Mouse (Mus musculus) kidney, adult 2 months (tissue): ENCODE data around the gene Ubac2. TPM values are rescaled to one million over a fixed set of nuclear protein-coding genes. Genes with fewer than 3 reads are reported as not detected.

Experiments used
- DNase-seq: peaks from one replicate; pipeline ENCODE4 v3.0.0; 2021
- H3K27ac ChIP-seq: fragments of 200-500 bp; 2 replicates; pipeline ENCODE4 v1.5.1; 2012; ENCODE audit warnings: low read depth, low read length, control low read depth, inconsistent platforms; ENCODE audit not compliant: insufficient read depth
- H3K27me3 ChIP-seq: fragments of 200-500 bp; replicated peaks from 2 replicates; pipeline ENCODE4 v1.6.1; 2012; ENCODE audit warnings: mild to moderate bottlenecking, moderate library complexity, low read length, inconsistent platforms; ENCODE audit not compliant: control insufficient read depth, insufficient read depth
- H3K36me3 ChIP-seq: fragments of 200-500 bp; 2 replicates; pipeline ENCODE4 v1.6.1; 2012; ENCODE audit warnings: mild to moderate bottlenecking, moderate library complexity, low read length, inconsistent platforms; ENCODE audit not compliant: control insufficient read depth, insufficient read depth
- H3K4me1 ChIP-seq: fragments of 200-500 bp; 2 replicates; pipeline ENCODE4 v1.6.1; 2011; ENCODE audit warnings: low read length; ENCODE audit not compliant: control insufficient read depth, insufficient read depth
- H3K4me3 ChIP-seq: fragments of 200-500 bp; 2 replicates; pipeline ENCODE4 v1.5.1; 2011; ENCODE audit warnings: mild to moderate bottlenecking, low read depth, low read length, control low read depth; ENCODE audit not compliant: insufficient read depth
- CTCF ChIP-seq: fragments of 200-500 bp; conservative IDR thresholded peaks from 2 replicates; pipeline ENCODE4 v1.5.1; 2011; ENCODE audit warnings: low read depth, mild to moderate bottlenecking, control low read depth, low read length, moderate library complexity, mixed read lengths; ENCODE audit not compliant: insufficient read depth, insufficient read length
- POLR2A ChIP-seq: fragments of 200-500 bp; IDR thresholded peaks from one replicate; pipeline ENCODE4 v1.6.1; 2011; ENCODE audit warnings: low read depth, low read length, control low read depth
- WGBS: fragments of 180-500 bp; shearing (Covaris S2); methylation state at CpG from one replicate; pipeline ENCODE4 v1.1.7; 2018; 5-methylcytosine and 5-hydroxymethylcytosine counted together
- polyA plus RNA-seq: library from polyadenylated mRNA; depleted of rRNA; stranded (reverse); fragments of >200 nt; gene quantifications from 2 replicates; pipeline ENCODE4 v1.2.3, GENCODE M21; 2012

Gene Ubac2
- polyA plus RNA-seq, 1 experiment, result 69.3 TPM

- Histone ChIP-seq H3K27ac (no peak overlapping the region), H3K27me3 (no peaks in the 10 kb centered on the region), H3K36me3 (no peaks in the 10 kb centered on the region), H3K4me1 (no peaks in the 10 kb centered on the region), H3K4me3 (no peak overlapping the region)
- TF ChIP-seq CTCF, result no peak
- no peak for TF ChIP-seq POLR2A
- DNase-seq, result no peak
- 93% methylated on average over 3 of the region's 3 CpGs for WGBS
These were observed 61.2 kb downstream of the Ubac2 start for GRCm38 (mm10) chr14:121939582-121939981.

DNA sequence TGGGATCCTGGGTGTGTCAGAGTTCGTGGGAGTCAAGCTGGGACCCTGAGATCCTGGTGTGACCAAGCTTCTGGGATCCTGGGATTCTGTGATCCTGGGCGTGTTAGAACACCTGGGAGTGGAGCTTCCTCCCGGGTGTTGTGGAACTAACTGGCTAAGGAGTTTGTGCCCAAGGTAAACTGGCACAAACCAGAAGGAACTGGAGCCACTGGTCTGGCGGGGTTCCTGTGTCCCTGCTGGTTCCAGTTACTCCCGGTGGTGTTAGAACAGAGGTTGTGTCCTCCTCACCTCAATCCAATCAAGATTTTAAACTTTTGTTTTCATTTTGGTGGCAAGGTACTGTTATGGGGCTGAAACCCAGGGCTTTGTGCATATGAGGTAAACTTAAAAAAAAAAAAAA is 67.7 kb downstream of the Ubac2 start:
- Histone ChIP-seq H3K27me3 (no peaks in the 10 kb centered on the region), H3K4me1 (no peaks in the 10 kb centered on the region), H3K36me3 (no peaks in the 10 kb centered on the region), H3K27ac (peak overlapping the region; percentile 27; the same call in 1 of the 2 replicates), H3K4me3 (no peak overlapping the region)
- WGBS, result 70% methylated on average over 5 of the region's 5 CpGs
- TF ChIP-seq CTCF (no peak), POLR2A (no peak)
- peak; percentile 58 for DNase-seq

DNA sequence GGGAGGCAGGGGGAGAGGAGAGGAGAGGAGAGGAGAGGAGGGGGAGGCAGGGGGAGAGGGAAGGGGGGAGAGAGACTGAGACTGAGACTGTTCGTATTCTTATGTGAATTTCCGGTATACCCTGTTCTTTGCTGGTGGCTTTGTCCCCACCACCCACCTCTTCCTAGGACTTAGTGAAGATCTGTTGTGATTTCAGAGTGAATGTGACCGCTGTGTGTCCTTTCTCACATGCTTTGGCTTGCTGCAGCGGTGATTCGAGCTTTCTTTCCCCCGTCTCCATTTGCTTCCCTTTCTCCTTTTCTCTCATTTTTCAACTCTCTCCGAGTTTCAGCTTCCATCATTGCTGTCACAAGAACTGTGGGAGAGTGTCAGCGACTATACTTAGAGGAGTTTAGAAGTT is 68.3 kb downstream of the Ubac2 start:
- DNase-seq, result no peak
- Histone ChIP-seq H3K27ac (peak overlapping the region; percentile 59; the same call in 1 of the 2 replicates), H3K36me3 (no peaks in the 10 kb centered on the region), H3K4me1 (no peaks in the 10 kb centered on the region), H3K27me3 (no peaks in the 10 kb centered on the region), H3K4me3 (peak overlapping the region; percentile 19; the same call in 1 of the 2 replicates)
- no peak for TF ChIP-seq CTCF
- no peak for TF ChIP-seq POLR2A
- WGBS, result 56% methylated on average over 8 of the region's 8 CpGs

DNA sequence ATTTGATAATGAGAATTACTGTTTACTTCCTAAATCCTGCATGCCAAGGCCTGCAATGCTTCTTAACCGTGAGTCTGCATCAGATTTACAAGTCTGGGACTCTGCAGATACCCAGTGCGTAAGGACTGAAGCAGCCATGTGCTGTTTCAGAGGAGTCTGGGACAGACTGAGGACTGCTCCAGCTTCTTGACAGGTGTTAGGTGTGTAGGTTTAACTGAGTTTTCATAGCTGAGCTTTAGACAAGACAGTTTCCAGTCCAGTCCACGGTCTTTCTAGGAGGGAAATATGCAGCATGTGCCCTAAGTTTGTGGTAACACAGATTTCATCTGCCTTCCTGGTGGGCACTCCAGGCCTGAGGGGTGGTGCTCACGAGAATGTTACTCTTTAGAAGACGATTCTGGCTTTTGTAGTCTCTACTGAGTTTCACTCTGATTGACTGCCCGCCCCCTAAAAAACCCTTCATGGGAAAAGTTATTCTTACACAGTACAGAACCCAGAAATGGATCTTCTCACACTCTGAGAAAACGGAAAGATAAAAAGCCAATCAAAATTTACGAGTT is 68.9 kb downstream of the Ubac2 start:
- WGBS, result 74% methylated on average over 8 of the region's 8 CpGs

DNA sequence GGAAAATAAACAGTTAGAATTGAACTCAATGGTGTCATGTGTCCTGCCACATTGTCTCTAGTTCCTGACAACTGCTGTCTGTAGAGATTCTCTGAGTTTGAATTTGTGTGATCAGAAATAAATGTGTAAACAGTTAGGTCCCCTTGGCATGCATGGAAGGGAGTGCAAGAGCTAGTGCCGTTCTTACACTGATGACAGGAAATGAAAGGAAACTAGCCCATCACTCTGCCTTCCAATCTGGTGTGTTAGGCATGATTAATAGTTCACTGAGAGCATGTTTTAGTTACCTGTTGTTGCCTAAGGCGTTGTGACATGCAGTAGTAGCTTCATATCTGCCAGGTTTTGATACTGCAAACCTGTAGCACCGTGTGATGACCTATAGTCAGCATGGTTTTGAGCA is 69.5 kb downstream of the Ubac2 start:
- no peaks in the 10 kb centered on the region for H3K36me3 ChIP-seq
- H3K27me3 ChIP-seq, result no peaks in the 10 kb centered on the region
- TF ChIP-seq CTCF, result no peak
- no peak for TF ChIP-seq POLR2A
- DNase-seq, result no peak
- H3K4me1 ChIP-seq, result no peaks in the 10 kb centered on the region
- 70% methylated on average over 3 of the region's 3 CpGs for WGBS
- no peak overlapping the region for H3K4me3 ChIP-seq
- H3K27ac ChIP-seq, result no peak overlapping the region

More for the DNA sequence above, 68.9 kb downstream of the Ubac2 start:
- TF ChIP-seq CTCF (no peak), POLR2A (no peak)
- H3K27ac ChIP-seq, result no peak overlapping the region
- H3K36me3 ChIP-seq, result no peaks in the 10 kb centered on the region
- no peaks in the 10 kb centered on the region for H3K4me1 ChIP-seq
- no peaks in the 10 kb centered on the region for H3K27me3 ChIP-seq
- H3K4me3 ChIP-seq, result no peak overlapping the region
- no peak for DNase-seq

DNA sequence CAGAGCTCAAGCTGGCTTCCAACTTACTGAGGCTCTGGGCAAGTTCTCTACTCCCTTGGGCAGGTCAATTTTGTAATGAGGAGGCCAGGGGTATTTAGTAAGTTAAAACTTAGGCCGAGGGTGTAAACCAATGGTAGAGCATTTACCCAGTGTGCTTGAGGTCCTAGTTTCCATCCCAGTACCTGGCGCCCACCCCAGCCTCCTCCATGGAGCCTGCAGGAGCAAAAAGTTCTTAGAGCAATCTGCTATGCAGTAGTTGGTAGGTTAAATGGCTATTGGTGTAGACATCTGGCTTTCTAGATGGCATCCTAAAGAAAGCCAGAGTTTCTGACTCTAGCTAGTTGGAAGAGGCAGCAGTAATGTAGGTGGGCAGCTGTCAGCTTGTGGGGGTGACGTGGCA is 71.0 kb downstream of the Ubac2 start:
- Histone ChIP-seq H3K27me3 (no peaks in the 10 kb centered on the region), H3K27ac (no peak overlapping the region), H3K4me3 (no peak overlapping the region), H3K4me1 (no peaks in the 10 kb centered on the region), H3K36me3 (no peaks in the 10 kb centered on the region)
- no peak for DNase-seq
- WGBS, result 96% methylated on average over 3 of the region's 3 CpGs
- TF ChIP-seq POLR2A (no peak), CTCF (no peak)

- Histone ChIP-seq H3K4me1 (no peaks in the 10 kb centered on the region), H3K36me3 (no peaks in the 10 kb centered on the region), H3K27ac (no peak overlapping the region), H3K4me3 (no peak overlapping the region), H3K27me3 (no peaks in the 10 kb centered on the region)
- TF ChIP-seq CTCF, result no peak
- no peak for TF ChIP-seq POLR2A
- WGBS, result 90% methylated on average over 5 of the region's 5 CpGs
- DNase-seq, result no peak
These were observed 71.5 kb downstream of the Ubac2 start for GRCm38 (mm10) chr14:121949897-121950296.
